Mouse (Mus musculus) bone marrow, adult 2 months (tissue): Measurements from ENCODE around the gene Mat1a.

ENCODE experiments used
- CTCF ChIP-seq: fragments of 200-500 bp; IDR thresholded peaks from 2 replicates; pipeline ENCODE4 v1.5.1; 2011; ENCODE audit warnings: low read length, control low read depth; ENCODE audit not compliant: control insufficient read depth, insufficient read depth
- POLR2A ChIP-seq: fragments of 200-500 bp; IDR thresholded peaks from 2 replicates; pipeline ENCODE4 v1.6.1; 2011; ENCODE audit warnings: low read depth, mild to moderate bottlenecking, control low read depth, low read length, borderline replicate concordance; ENCODE audit not compliant: control insufficient read depth

DNA sequence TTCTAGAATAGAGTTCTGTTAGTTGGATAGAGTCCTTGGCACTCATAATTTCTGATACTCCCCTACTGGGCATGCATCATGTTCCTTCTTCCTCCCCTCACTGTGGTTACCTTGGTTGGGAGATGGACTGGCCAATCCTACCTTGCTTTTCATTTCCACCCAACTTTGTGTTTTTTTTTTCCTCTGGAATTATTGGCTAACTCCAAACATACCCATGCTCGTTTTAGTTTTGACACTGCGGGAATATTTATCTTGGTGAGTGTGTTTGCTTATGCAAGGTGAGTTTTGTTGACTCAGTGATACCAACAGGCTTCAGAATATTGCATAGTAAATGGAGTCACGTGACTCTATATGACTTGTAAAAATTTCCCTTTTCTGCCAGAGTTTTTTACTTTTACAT is 4.1 kb upstream of the Mat1a start:
- TF ChIP-seq CTCF (no peak), POLR2A (no peak)
